Mouse (Mus musculus): Measurements from ENCODE around the gene Tbc1d1.

The Tbc1d1 gene

DNA sequence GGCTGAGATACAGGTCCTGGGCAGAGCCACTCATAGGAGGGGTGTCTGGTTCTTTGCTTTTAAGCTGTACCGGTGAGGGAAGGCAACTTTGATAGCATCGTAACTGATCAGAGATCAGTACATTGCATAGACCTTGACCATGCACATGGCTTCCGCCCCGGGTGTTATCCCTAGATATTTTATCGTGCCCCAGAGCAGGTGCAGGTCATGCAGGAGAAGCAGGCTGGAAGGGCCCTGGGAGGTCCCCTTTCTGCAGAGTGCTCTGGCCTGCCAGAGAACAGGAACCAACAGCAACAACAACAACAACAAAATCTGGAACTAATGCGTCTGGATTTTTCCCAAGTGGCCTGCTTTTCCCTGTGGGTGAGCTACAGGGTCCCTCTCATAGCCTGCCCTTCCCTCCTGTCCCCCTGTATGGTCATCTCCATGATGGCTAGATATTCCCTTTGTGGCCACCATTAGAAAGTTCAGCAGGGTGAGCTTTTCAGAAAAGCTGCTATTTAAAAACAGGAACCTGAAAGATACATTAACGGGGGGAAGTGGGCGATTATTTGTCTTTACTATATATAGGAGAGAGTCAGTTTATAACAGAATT, 236.4 kb downstream of the Tbc1d1 start:
- DNase-seq = no peak

DNA sequence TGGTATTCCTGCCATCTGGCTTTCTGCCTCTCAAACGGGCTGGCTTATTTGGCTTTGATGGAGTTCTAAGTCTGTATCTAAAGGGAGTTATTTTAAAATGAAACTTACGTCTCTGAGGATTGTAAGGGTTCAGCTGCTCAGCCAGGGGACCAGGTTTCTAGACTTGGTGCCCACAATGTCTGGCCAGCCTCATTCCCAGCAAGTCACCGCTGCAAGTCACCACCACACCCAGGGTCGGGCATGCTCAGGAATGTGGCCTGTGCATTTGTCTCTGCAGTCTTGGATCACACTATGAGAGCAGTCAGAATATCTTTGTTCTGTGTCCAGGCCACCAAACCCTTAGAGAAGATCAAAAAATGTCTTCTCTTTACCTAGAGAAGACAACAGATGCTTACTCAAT, 237.4 kb downstream of the Tbc1d1 start:
- DNase-seq = no peak

DNA sequence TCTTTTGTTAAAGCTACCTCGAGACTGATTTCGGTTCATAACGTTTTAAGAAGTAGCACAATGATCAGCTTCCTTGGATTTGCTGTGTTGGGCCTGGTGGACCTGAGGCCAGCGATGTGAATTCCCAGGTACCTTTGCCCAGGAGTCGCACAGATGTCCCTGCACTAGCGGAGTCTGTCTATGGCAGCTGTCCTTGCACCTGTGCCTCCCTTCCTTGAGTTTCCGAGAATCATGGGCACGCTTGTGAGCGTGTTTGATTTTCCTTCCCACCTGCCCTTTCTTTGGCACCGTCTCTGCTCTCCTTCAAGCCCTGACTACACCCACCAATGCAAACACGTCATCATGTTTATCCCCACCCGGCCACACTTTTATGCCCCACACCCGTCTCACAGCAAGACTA, 242.1 kb downstream of the Tbc1d1 start:
- DNase-seq = no peak

DNA sequence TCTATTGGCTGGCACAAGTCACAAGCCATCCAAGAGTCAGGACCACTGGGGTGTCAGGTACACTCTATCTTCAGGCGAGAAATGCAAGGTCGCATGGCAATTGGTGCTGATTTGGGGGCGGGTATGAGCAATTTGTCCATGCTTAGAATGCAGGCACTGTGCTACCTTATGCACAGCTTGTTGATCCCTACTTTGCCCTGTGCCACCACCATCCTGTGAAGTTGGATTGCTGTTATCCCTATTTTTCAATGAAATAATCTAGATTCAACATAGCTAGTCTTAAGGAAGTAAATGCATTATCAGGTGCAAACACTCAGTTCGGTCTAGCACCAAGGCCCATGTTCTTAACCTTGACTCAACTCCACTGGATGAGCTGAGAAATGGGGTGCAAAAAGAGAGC, 244.6 kb downstream of the Tbc1d1 start:
- no peak for DNase-seq
